Mouse (Mus musculus) midbrain, embryonic 12.5 days (tissue): ENCODE results near the gene Poc1a. TPM values are rescaled to one million over a fixed set of nuclear protein-coding genes. Genes with fewer than 3 reads are reported as not detected.

Source experiments
- ATAC-seq: fragments of 200-750 bp; cut with Nextera tagmentation; 2 replicates; pipeline ENCODE4 v1.8.0; 2017; ENCODE audit warnings: low read depth, moderate TSS enrichment, moderate library complexity; ENCODE audit not compliant: low FRiP score
- H3K27ac ChIP-seq: fragments of 300-500 bp; sonication (generic); replicated peaks from 2 replicates; pipeline ENCODE4 v1.5.1; 2016; ENCODE audit warnings: mild to moderate bottlenecking
- H3K27me3 ChIP-seq: fragments of 300-500 bp; sonication (generic); 2 replicates; pipeline ENCODE4 v1.6.1; 2016; ENCODE audit warnings: mild to moderate bottlenecking
- H3K36me3 ChIP-seq: fragments of 300-500 bp; sonication (generic); 2 replicates; pipeline ENCODE4 v1.6.1; 2016
- H3K4me1 ChIP-seq: fragments of 300-500 bp; sonication (generic); 2 replicates; pipeline ENCODE4 v1.6.1; 2016
- H3K4me2 ChIP-seq: fragments of 300-500 bp; sonication (generic); replicated peaks from 2 replicates; pipeline ENCODE4 v1.6.1; 2016; ENCODE audit warnings: mild to moderate bottlenecking, moderate library complexity
- H3K4me3 ChIP-seq: fragments of 300-500 bp; sonication (generic); 2 replicates; pipeline ENCODE4 v1.5.1; 2016; ENCODE audit warnings: mild to moderate bottlenecking
- H3K9ac ChIP-seq: fragments of 300-500 bp; sonication (generic); replicated peaks from 2 replicates; pipeline ENCODE4 v1.6.1; 2016; ENCODE audit warnings: mild to moderate bottlenecking, moderate library complexity
- H3K9me3 ChIP-seq: fragments of 300-500 bp; sonication (generic); 2 replicates; pipeline ENCODE4 v1.6.1; 2016; ENCODE audit warnings: mild to moderate bottlenecking
- WGBS: fragments of 180-500 bp; shearing (Covaris S2); methylation state at CpG from one replicate; pipeline ENCODE4 v1.1.7; 2016; 5-methylcytosine and 5-hydroxymethylcytosine counted together
- polyA plus RNA-seq: library from polyadenylated mRNA; unstranded; fragments of >200 nt; fragmentation: Nextera tagmentation; extraction: Ambion mirVana; gene quantifications from 2 replicates; pipeline ENCODE4 v1.2.1, GENCODE M21; 2016

The Poc1a gene
- polyA plus RNA-seq, 1 experiment from 2014 or later = 23.2 TPM

DNA sequence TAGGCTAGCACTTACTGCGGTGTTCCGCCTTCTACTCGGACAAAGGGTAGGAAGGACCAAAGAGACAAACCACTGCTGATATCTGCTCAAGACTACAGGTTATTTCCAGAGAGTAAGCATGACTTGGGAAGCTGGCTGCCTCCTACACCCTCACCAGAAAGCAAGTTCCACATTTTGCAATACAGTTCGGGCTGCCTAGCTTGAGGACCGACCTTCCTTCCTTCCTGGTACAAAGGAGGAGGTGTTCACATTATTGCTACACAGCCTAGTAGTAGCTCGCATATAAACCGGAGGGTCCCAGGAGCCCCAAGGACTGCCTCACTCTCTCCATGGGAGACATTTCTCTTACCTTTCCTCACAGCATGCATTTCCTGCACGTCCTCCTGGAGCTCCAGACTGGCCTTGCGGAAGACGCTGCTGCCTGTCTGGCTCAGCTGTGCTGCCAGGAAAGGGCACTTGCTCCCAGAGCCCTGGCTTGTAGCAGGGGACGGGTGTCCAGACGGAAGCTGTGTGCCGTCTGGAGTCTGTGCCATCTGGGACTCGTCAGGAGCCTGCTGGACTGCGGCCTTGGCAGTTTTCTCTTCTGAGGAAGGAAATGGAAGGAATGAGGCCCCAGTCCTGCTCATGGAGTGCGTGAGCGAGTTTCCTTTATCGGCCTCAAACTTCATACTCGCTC, 37.9 kb upstream of the Poc1a start:
- Histone ChIP-seq H3K27me3 (no peaks in the 10 kb centered on the region), H3K4me2 (no peak overlapping the region), H3K4me1 (peaks cover 14% of the 10 kb centered on the region), H3K36me3 (peaks cover 58% of the 10 kb centered on the region), H3K27ac (no peak overlapping the region), H3K9ac (no peak overlapping the region), H3K9me3 (no peaks in the 10 kb centered on the region), H3K4me3 (no peak overlapping the region)
- no peak for ATAC-seq
- WGBS = 85% methylated on average over 19 of the region's 19 CpGs

DNA sequence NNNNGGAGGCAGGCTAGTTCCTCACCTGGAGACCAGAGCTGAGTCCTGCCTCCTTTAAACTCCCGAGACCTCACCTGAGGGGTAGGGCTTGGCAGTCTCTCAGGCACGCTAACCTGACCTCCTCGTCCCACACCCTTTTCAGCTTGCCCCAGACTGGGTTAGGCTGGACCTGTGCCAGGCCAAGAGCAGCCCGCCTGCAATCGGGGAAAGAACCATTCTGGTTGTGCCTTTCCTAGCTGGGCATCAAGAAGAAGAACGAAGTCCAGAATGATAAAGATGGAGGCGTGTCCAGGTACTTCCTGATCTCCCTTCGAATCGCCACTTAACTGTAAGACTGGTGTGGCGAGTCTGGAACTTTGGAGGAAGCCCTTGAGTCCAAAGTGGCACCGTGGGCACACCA, 31.3 kb upstream of the Poc1a start:
- no peak overlapping the region for H3K9ac ChIP-seq
- H3K4me3 ChIP-seq = no peak overlapping the region
- H3K36me3 ChIP-seq = 0 out of 2 replicates have a peak, but pooled peaks cover 3% of the 10 kb centered on the region
- H3K9me3 ChIP-seq = no peaks in the 10 kb centered on the region
- WGBS = 94% methylated on average over 11 of the region's 11 CpGs
- H3K27me3 ChIP-seq = no peaks in the 10 kb centered on the region
- peaks cover 20% of the 10 kb centered on the region for H3K4me1 ChIP-seq
- ATAC-seq = no peak
- H3K4me2 ChIP-seq = no peak overlapping the region
- H3K27ac ChIP-seq = no peak overlapping the region

DNA sequence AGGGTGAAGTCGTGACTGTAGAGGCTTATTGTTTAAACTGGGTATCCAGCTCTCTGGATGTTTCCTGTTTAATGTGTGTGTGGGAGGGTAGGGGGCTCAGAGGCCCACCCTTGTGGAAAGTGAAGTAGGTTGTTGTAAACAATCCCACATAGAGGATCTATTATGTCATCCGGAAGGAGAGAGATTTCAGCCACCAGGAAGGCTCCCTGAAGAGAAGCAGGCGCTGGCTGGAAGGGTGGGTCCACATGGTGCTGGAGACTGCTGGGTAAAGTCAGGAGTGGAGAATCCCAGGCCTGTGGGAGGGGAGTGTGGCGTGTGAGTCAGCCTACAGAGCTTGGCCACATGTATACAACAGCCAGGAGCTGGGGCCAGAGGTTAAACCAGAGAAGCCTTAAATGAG, 30.6 kb upstream of the Poc1a start:
- no peak overlapping the region for H3K4me2 ChIP-seq
- H3K4me3 ChIP-seq = no peak overlapping the region
- no peaks in the 10 kb centered on the region for H3K9me3 ChIP-seq
- peaks cover 20% of the 10 kb centered on the region for H3K4me1 ChIP-seq
- 74% methylated on average over 4 of the region's 4 CpGs for WGBS
- no peak overlapping the region for H3K27ac ChIP-seq
- H3K27me3 ChIP-seq = no peaks in the 10 kb centered on the region
- H3K9ac ChIP-seq = no peak overlapping the region
- ATAC-seq = no peak
- 0 out of 2 replicates have a peak, but pooled peaks cover 2% of the 10 kb centered on the region for H3K36me3 ChIP-seq

DNA sequence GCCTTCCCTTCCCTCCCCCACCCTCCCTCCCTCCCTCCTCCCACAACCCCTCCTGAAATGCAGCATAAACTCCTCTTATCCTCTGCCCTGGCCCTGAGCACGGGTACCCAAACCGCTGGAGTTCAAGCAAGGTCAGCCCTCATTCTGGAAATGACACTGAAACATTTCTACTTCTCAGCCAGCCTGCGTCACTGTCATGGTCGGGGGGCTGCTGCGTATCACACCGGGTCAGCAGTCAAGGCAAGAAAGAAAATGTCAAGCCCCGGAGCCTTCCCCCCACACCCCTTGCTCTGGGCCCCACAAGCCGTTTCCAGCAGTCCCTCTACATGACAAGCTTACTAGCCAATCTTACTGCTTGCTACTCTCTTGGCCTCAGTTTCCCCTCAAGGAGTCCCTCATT, 29.8 kb upstream of the Poc1a start:
- WGBS = 69% methylated on average over 8 of the region's 8 CpGs
- no peaks in the 10 kb centered on the region for H3K9me3 ChIP-seq
- H3K4me3 ChIP-seq = no peak overlapping the region
- no peak overlapping the region for H3K9ac ChIP-seq
- H3K4me2 ChIP-seq = no peak overlapping the region
- ATAC-seq = no peak
- H3K27me3 ChIP-seq = no peaks in the 10 kb centered on the region
- H3K36me3 ChIP-seq = no peaks in the 10 kb centered on the region
- no peak overlapping the region for H3K27ac ChIP-seq
- peaks cover 19% of the 10 kb centered on the region for H3K4me1 ChIP-seq

DNA sequence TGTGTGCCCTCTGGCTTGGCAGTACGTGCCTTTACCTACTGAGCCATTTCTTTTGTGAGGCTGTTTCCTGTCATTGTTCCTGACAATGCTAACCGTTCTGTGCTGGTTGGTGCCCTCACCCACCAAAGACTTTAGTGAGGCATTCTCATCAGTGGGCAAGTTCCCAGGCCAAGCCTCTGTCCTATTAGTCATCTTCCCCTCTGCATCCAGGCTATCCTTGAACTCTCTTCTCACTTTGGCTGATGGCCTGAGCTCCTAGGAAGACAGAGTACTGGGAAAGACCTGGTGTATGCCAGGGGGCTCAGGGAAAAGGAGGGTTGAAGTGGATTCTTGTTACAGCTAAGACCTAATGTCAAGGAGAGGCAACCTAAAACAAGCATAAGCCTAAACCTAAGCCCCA, 26.9 kb upstream of the Poc1a start:
- Histone ChIP-seq H3K27ac (no peak overlapping the region), H3K4me3 (no peak overlapping the region), H3K4me2 (no peak overlapping the region), H3K36me3 (no peaks in the 10 kb centered on the region), H3K9me3 (no peaks in the 10 kb centered on the region), H3K9ac (no peak overlapping the region), H3K27me3 (no peaks in the 10 kb centered on the region), H3K4me1 (no peaks in the 10 kb centered on the region; the same call in 1 of the 2 replicates)
- WGBS = 95% methylated on average over 2 of the region's 2 CpGs
- ATAC-seq = no peak

DNA sequence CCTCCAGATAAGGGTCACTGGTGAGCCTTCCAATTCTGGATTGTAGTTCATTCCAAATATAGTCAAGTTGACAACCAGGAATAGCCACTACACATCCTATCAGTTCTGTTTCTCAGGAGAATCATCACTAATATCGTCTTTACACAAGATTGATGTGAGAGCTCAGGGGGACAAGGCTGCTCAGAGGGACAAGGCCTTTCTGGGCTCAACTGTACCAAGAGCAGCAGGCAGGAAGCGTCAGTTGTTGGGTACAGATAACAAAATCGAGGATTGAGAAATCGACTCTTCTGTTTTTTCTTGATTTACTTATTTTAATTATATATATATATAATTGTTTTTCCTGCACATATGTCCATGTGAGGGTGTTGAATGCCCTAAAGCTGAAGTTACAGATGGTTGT, 22.4 kb upstream of the Poc1a start:
- Histone ChIP-seq H3K4me1 (no peaks in the 10 kb centered on the region), H3K9ac (no peak overlapping the region), H3K4me3 (no peak overlapping the region), H3K4me2 (no peak overlapping the region), H3K36me3 (no peaks in the 10 kb centered on the region), H3K27ac (no peak overlapping the region), H3K9me3 (no peaks in the 10 kb centered on the region), H3K27me3 (no peaks in the 10 kb centered on the region)
- 89% methylated on average over 4 of the region's 4 CpGs for WGBS
- ATAC-seq = no peak

DNA sequence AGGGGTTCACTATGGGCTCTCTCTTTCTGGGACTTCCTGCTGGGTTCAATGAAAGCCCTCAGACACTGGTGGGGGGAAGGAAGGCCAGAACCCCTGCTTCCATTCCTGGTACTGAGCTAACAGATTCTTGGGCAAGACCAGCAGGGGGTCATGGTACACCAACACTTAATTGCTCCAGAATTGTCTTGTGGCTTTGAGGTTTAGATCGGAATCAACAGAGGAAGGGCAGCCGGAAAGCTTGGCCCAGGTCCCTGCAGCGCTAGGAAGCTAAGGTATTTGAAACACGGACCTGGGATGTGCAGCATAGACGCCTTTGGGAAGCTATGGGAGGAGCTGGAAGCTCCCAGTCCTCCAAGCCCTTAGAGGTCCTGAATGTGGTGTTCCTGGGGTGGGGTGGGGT, 21.9 kb upstream of the Poc1a start:
- H3K4me2 ChIP-seq = no peak overlapping the region
- no peak overlapping the region for H3K27ac ChIP-seq
- no peak for ATAC-seq
- H3K9me3 ChIP-seq = no peaks in the 10 kb centered on the region
- WGBS = 68% methylated on average over 5 of the region's 5 CpGs
- H3K4me1 ChIP-seq = no peaks in the 10 kb centered on the region
- H3K4me3 ChIP-seq = no peak overlapping the region
- no peaks in the 10 kb centered on the region for H3K36me3 ChIP-seq
- no peak overlapping the region for H3K9ac ChIP-seq
- no peaks in the 10 kb centered on the region for H3K27me3 ChIP-seq

DNA sequence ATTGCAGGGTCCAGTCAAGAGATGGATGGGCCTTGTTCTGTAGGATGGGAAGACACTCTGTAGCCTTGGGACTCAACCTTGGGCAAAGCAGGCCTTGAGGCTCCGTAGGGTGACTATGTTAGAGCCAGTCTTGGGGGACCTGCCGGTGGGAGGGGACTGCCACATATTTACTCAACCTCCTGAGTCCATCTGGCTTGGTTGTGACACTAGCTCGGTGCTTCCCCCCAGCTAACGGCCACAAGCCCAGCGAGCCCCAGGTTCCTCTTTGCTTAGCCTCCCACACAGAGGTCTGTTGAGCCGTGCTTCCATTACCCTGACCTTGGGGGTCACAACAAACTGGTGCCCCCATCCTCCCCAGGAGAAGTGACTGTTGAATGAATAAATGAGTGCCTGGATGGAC, 19.8 kb upstream of the Poc1a start:
- Histone ChIP-seq H3K36me3 (no peaks in the 10 kb centered on the region), H3K9ac (no peak overlapping the region), H3K4me2 (no peak overlapping the region), H3K4me3 (no peak overlapping the region), H3K9me3 (no peaks in the 10 kb centered on the region), H3K27ac (no peak overlapping the region), H3K27me3 (no peaks in the 10 kb centered on the region), H3K4me1 (no peaks in the 10 kb centered on the region)
- ATAC-seq = no peak
- WGBS = 94% methylated on average over 6 of the region's 6 CpGs

DNA sequence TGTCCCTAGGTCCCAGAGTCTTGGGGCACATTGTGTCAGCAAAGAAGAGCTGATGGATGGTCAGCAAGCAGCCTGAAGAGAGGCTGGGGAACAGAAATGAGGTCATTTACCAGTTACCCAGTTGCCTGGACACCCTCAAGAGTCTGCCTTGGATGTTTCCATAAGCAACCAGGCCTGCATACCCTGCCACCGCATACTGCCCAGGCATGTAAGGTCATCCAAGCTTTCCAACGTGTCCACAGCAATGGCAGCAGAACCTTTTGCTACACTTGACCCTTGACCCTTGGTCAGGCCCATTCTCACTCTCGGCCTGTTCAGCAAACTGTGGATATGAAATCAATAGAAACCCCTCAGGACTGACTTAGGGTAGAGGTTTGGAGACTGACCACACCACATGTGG, 19.4 kb upstream of the Poc1a start:
- Histone ChIP-seq H3K27ac (no peak overlapping the region), H3K36me3 (no peaks in the 10 kb centered on the region), H3K4me3 (no peak overlapping the region), H3K4me1 (no peaks in the 10 kb centered on the region), H3K4me2 (no peak overlapping the region), H3K9ac (no peak overlapping the region), H3K9me3 (no peaks in the 10 kb centered on the region), H3K27me3 (no peaks in the 10 kb centered on the region)
- 86% methylated on average over 3 of the region's 3 CpGs for WGBS
- no peak for ATAC-seq

DNA sequence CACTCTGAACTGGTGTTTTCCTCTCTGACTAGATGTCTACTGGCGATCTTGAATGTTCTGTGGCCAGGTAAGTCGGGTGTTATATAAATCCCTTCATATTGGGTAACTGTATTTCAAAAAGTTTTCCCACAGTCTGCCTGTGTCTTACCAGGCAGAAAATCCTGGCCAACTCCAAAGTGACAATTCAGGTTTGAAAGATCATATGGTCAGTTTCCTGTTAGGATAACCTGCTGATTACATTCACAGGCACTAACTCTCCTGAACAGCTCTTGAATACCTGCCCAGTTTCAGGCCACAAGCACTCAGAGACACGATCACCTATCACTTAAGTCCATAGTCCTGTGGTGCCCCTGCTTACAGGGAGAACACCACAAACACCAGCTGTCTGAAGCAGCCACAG, 18.8 kb upstream of the Poc1a start:
- Histone ChIP-seq H3K4me3 (no peak overlapping the region), H3K27ac (no peak overlapping the region), H3K9me3 (no peaks in the 10 kb centered on the region), H3K27me3 (no peaks in the 10 kb centered on the region), H3K36me3 (no peaks in the 10 kb centered on the region), H3K4me1 (no peaks in the 10 kb centered on the region), H3K9ac (no peak overlapping the region), H3K4me2 (no peak overlapping the region)
- ATAC-seq = no peak
- 76% methylated on average over 3 of the region's 3 CpGs for WGBS

DNA sequence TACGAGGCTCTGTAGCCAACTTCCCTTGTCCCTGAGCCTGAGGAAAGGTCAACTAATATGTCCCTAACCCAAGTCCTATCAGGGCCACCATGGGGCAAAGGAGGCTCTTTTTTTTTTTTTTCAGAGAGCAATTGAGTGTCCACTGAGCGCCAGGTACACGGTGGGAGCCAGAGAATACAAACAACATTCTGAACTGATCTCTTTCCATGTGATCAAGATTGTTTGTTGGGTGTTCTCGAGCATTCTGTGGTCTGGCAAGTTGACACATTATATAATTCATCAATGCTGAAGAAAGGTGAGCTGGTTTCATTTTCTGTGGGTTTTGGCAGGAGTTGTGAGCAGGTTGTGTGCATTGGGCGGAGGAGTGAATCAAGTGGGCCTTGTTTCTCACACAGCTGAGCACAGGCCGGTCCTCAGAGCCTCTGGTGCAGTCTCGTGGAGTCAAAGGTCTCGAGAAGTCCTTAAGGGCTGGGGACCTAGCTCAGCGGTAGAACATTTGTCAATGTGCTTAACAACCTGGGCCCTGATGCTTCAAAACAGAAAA, 17.4 kb upstream of the Poc1a start:
- H3K9ac ChIP-seq = no peak overlapping the region
- H3K36me3 ChIP-seq = no peaks in the 10 kb centered on the region
- H3K9me3 ChIP-seq = no peaks in the 10 kb centered on the region
- no peaks in the 10 kb centered on the region for H3K27me3 ChIP-seq
- no peak overlapping the region for H3K4me2 ChIP-seq
- ATAC-seq = no peak
- no peak overlapping the region for H3K4me3 ChIP-seq
- no peak overlapping the region for H3K27ac ChIP-seq
- 86% methylated on average over 9 of the region's 9 CpGs for WGBS
- H3K4me1 ChIP-seq = no peaks in the 10 kb centered on the region

DNA sequence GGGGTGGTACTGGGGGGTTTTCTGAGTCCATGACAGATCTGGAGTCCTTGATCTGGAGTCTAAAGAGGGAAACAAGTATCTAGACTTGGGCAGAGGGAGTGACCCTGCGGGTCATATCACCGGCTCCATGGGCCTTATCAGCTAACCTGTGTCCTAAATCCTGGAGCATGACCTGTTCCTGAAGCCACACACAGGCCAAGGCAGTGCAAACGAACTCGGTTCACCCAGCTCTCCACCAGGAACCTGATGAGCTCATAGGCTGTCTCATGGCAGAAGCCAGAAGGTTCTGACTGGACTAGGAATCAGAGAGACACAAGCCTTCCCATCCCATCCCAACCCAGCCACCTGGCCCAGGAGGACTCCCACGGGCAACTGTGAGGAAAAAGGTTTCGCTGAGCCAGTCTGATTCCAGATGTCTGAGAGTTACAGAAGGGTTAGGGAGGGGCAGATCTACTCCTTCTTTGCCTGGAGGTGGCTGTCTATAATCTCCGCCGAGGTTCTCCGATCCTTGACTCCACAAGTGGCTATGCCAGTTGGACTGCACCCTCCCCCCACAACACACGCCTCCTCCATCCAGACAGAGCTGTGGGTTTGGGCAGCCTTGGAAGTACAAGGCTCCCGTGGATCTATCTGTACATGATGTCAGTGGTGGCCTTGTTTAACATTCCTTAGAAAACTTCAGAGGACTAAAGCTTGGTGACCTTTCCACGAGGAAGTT, 15.3 kb upstream of the Poc1a start:
- Histone ChIP-seq H3K4me2 (no peak overlapping the region), H3K4me3 (no peak overlapping the region), H3K9ac (no peak overlapping the region), H3K27me3 (no peaks in the 10 kb centered on the region), H3K36me3 (no peaks in the 10 kb centered on the region), H3K27ac (no peak overlapping the region), H3K9me3 (no peaks in the 10 kb centered on the region), H3K4me1 (peaks cover 16% of the 10 kb centered on the region)
- WGBS = 88% methylated on average over 12 of the region's 12 CpGs
- ATAC-seq = no peak
